Mouse (Mus musculus) kidney, adult 9 months (tissue): ENCODE results near the gene Gm20388.
"Not testable (repeated sequence)": the region's sequence is repeated elsewhere in the genome, so short reads cannot be mapped to it uniquely, and the experiment has no call there.

ENCODE experiments used
- DNase-seq: peaks from one replicate; pipeline ENCODE4 v3.0.0; 2022

Gene Gm20388

GRCm38 (mm10) chr8:121398081-121398480 lies 1487.4 kb downstream of the Gm20388 start:
- DNase-seq: no peak

GRCm38 (mm10) chr8:121398724-121399123 lies 1488.1 kb downstream of the Gm20388 start:
- DNase-seq: no peak

- no peak for DNase-seq
Measured at GRCm38 (mm10) chr8:121399173-121399572, 1488.5 kb downstream of the Gm20388 start.

GRCm38 (mm10) chr8:121400581-121400980 lies 1489.9 kb downstream of the Gm20388 start:
- DNase-seq: no peak

GRCm38 (mm10) chr8:121403821-121404220 lies 1493.2 kb downstream of the Gm20388 start:
- DNase-seq: no peak

- no peak for DNase-seq
Measured at GRCm38 (mm10) chr8:121418081-121418480, 1507.4 kb downstream of the Gm20388 start.

GRCm38 (mm10) chr8:121419551-121419950 lies 1508.9 kb downstream of the Gm20388 start:
- DNase-seq: no peak

GRCm38 (mm10) chr8:121421009-121421408 lies 1510.4 kb downstream of the Gm20388 start:
- DNase-seq: no peak

- DNase-seq: no peak
Measured at GRCm38 (mm10) chr8:121424080-121424479, 1513.4 kb downstream of the Gm20388 start.

GRCm38 (mm10) chr8:121424600-121424999 lies 1514.0 kb downstream of the Gm20388 start:
- DNase-seq: no peak

- DNase-seq: no peak
Measured at GRCm38 (mm10) chr8:121431499-121431898, 1520.9 kb downstream of the Gm20388 start.

- no peak for DNase-seq
Measured at GRCm38 (mm10) chr8:121433466-121433865, 1522.8 kb downstream of the Gm20388 start.

GRCm38 (mm10) chr8:121436656-121437055 lies 1526.0 kb downstream of the Gm20388 start:
- DNase-seq: peak; percentile 47

GRCm38 (mm10) chr8:121437506-121437905 lies 1526.9 kb downstream of the Gm20388 start:
- no peak for DNase-seq

GRCm38 (mm10) chr8:121438111-121438510 lies 1527.5 kb downstream of the Gm20388 start:
- DNase-seq: no peak

- DNase-seq: no peak
Measured at GRCm38 (mm10) chr8:121439351-121439750, 1528.7 kb downstream of the Gm20388 start.

GRCm38 (mm10) chr8:121443361-121443760 lies 1532.7 kb downstream of the Gm20388 start:
- no peak for DNase-seq

- not testable (repeated sequence) for DNase-seq
Measured at GRCm38 (mm10) chr8:121444521-121444920, 1533.9 kb downstream of the Gm20388 start.

- DNase-seq: no peak
Measured at GRCm38 (mm10) chr8:121445027-121445471, 1534.4 kb downstream of the Gm20388 start.

- DNase-seq: no peak
Measured at GRCm38 (mm10) chr8:121446133-121446532, 1535.5 kb downstream of the Gm20388 start.

- DNase-seq: no peak
Measured at GRCm38 (mm10) chr8:121446862-121447261, 1536.2 kb downstream of the Gm20388 start.

GRCm38 (mm10) chr8:121450211-121450610 lies 1539.6 kb downstream of the Gm20388 start:
- DNase-seq: no peak

- DNase-seq: peak; percentile 87
Measured at GRCm38 (mm10) chr8:121451404-121452076, 1540.9 kb downstream of the Gm20388 start.

GRCm38 (mm10) chr8:121454737-121455136 lies 1544.1 kb downstream of the Gm20388 start:
- no peak for DNase-seq

GRCm38 (mm10) chr8:121461192-121461591 lies 1550.6 kb downstream of the Gm20388 start:
- DNase-seq: no peak
